Mouse (Mus musculus): Measurements from ENCODE around the gene Ttc36. TPM values are rescaled to one million over a fixed set of nuclear protein-coding genes. Genes with fewer than 3 reads are reported as not detected.

Gene Ttc36
- total RNA-seq (2014; rRNA removed): 1,192 and 1,193 TPM in 2 replicates
- 2,094 and 2,442 TPM in 2 replicates for polyA plus RNA-seq (2012; rRNA removed)

DNA sequence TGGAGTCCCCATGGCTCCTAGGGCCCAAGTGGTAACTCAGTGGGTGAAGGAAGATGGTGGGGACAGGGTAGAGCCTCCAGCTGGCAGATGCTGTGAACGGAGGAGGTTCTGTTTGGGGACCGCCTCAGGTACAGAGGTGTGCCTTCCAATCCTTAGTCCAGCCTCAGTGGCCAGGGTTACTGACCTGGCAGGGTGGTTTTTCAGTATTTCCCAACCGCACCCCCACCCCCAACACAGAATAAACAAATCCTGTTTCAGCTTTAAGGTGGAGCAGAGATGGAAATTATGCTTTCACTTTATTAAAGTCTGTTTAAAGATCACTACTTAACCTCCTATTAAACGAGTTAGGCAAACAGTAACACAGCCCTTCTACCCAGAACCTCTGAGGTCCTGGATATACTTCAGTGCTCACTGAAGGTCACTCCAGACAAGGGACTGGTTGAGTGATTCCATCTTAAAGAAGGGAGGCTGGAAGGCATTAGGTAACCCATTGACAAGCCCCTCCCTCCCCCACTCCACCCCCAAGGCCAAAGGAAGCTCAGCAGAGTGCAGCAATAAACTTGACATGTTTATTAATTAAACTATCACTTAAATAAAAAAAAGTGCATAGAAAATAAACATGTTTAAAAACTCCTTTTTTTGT lies at the start of gene Ttc36:
Gene Ttc36, minus strand, starts transcription at position 265 of the 643 bp plus-strand sequence.
- Histone ChIP-seq H3K79me2 (ENCODE audit: control insufficient read depth, insufficient read depth, low read length) (peaks cover 7% of the 10 kb centered on the region; the same call in 1 of the 2 replicates), H3K4me1 (ENCODE audit: control insufficient read depth, insufficient read depth, low read length) (peaks cover 20% of the 10 kb centered on the region), H3K9ac (ENCODE audit: low read depth, low read length) (peak within 1 kb of the TSS; percentile 70), H3K4me3 (ENCODE audit: insufficient read depth, low read depth, low read length) (peak within 1 kb of the TSS; percentile 58), H3K27ac (replicated peaks; ENCODE audit: insufficient read depth, low read depth, low read length) (peak within 1 kb of the TSS; percentile 91), H3K36me3 (ENCODE audit: control insufficient read depth, insufficient read depth, low read length) (peaks cover 22% of the 10 kb centered on the region; the same call in 1 of the 2 replicates), H3K27me3 (ENCODE audit: control insufficient read depth, insufficient read depth, low read length) (no peaks in the 10 kb centered on the region)
- TF ChIP-seq CTCF (IDR thresholded peaks at IDR 0.05; ENCODE audit: low read depth, low read length): no peak
- peak; percentile 92 for TF ChIP-seq POLR2A (IDR thresholded peaks at IDR 0.05; ENCODE audit: extremely low read depth, insufficient read depth, low read length)
- 15% methylated on average over 4 of the region's 4 CpGs for WGBS
- DNase-seq (ENCODE audit: extremely low read depth, low read depth, low spot score): peak; percentile 95

DNA sequence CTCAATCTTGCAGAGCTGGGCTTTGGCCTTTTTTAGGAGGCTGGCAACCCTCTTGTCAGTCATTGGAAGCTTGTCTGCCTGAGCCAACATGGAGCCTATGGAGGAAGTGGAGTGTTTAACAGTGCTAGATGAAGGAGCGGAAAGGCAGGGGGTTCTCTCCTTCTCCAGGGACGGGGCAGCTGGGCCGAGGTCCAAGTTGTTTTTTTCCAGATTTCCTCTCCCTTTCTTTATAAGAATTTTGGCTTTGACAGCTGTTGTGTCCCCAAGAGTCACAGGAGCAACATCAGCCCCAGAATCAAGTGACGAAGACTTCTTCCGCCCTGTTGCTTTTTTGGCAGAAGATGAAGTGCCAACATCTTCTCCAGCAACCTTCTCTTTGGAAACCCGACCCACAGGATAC lies 44.6 kb upstream of the Ttc36 start:
- no peaks in the 10 kb centered on the region for H3K4me1 ChIP-seq (ENCODE audit: control insufficient read depth, insufficient read depth, low read length)
- no peak overlapping the region for H3K4me3 ChIP-seq (ENCODE audit: insufficient read depth, low read depth, low read length)
- H3K36me3 ChIP-seq (ENCODE audit: control insufficient read depth, insufficient read depth, low read length): peaks cover 64% of the 10 kb centered on the region
- H3K27ac ChIP-seq (replicated peaks; ENCODE audit: insufficient read depth, low read depth, low read length): no peak overlapping the region
- TF ChIP-seq CTCF (IDR thresholded peaks at IDR 0.05; ENCODE audit: low read depth, low read length) (no peak), POLR2A (IDR thresholded peaks at IDR 0.05; ENCODE audit: extremely low read depth, insufficient read depth, low read length) (no peak)
- no peak for DNase-seq (ENCODE audit: extremely low read depth, low read depth, low spot score)
- H3K79me2 ChIP-seq (ENCODE audit: control insufficient read depth, insufficient read depth, low read length): no peaks in the 10 kb centered on the region
- WGBS: 83% methylated on average over 6 of the region's 6 CpGs
- no peaks in the 10 kb centered on the region for H3K27me3 ChIP-seq (ENCODE audit: control insufficient read depth, insufficient read depth, low read length)
- H3K9ac ChIP-seq (ENCODE audit: low read depth, low read length): no peak overlapping the region

DNA sequence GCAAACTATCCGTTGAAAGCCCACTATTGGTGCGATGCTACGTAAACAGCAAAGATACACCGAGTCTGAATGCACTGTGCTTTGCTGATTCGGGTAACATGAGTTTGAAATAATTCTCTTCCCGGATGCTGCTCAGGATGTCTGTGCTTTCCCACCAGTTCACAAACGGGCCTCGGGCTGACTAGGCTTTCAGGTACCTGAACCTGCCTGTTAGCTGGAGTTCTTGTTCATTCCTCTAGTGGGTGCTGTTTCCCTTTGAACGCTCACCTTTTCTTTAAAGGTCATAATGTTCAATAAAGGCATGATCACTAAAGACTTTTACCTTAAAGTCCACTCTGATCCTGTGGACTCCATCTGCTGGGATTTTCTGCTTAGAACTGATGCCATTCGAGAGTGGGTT lies 38.4 kb upstream of the Ttc36 start:
- Histone ChIP-seq H3K9ac (ENCODE audit: low read depth, low read length) (no peak overlapping the region), H3K4me3 (ENCODE audit: insufficient read depth, low read depth, low read length) (no peak overlapping the region), H3K27ac (replicated peaks; ENCODE audit: insufficient read depth, low read depth, low read length) (no peak overlapping the region), H3K36me3 (ENCODE audit: control insufficient read depth, insufficient read depth, low read length) (peaks cover 44% of the 10 kb centered on the region), H3K27me3 (ENCODE audit: control insufficient read depth, insufficient read depth, low read length) (no peaks in the 10 kb centered on the region), H3K79me2 (ENCODE audit: control insufficient read depth, insufficient read depth, low read length) (no peaks in the 10 kb centered on the region), H3K4me1 (ENCODE audit: control insufficient read depth, insufficient read depth, low read length) (no peaks in the 10 kb centered on the region)
- TF ChIP-seq POLR2A (IDR thresholded peaks at IDR 0.05; ENCODE audit: extremely low read depth, insufficient read depth, low read length) (no peak), CTCF (IDR thresholded peaks at IDR 0.05; ENCODE audit: low read depth, low read length) (peak; percentile 50)
- peak; percentile 42 for DNase-seq (ENCODE audit: extremely low read depth, low read depth, low spot score)
- 76% methylated on average over 10 of the region's 10 CpGs for WGBS

DNA sequence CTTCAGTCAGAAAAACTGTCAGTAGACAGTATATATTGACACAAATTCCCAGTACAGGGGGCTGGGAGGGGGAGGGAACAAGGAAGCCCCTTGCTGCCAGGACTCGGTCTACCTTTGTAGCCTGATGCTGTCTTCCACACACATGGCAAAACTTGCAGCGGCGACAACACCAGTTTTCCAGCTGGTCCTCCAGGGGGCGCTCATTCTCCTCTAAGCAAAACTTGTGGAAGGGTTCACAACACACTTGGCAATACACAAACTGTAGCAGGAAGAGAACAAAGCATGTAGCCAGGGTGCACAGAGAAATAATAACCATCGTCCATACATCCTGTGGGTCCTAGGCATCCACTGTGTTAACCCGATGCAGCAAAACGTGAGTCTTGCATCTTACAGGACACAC lies 33.6 kb upstream of the Ttc36 start:
- Histone ChIP-seq H3K27ac (replicated peaks; ENCODE audit: insufficient read depth, low read depth, low read length) (no peak overlapping the region), H3K4me3 (ENCODE audit: insufficient read depth, low read depth, low read length) (no peak overlapping the region), H3K27me3 (ENCODE audit: control insufficient read depth, insufficient read depth, low read length) (no peaks in the 10 kb centered on the region), H3K9ac (ENCODE audit: low read depth, low read length) (no peak overlapping the region), H3K4me1 (ENCODE audit: control insufficient read depth, insufficient read depth, low read length) (no peaks in the 10 kb centered on the region), H3K79me2 (ENCODE audit: control insufficient read depth, insufficient read depth, low read length) (no peaks in the 10 kb centered on the region), H3K36me3 (ENCODE audit: control insufficient read depth, insufficient read depth, low read length) (peaks cover 26% of the 10 kb centered on the region)
- DNase-seq (ENCODE audit: extremely low read depth, low read depth, low spot score): peak; percentile 62
- TF ChIP-seq CTCF (IDR thresholded peaks at IDR 0.05; ENCODE audit: low read depth, low read length): peak; percentile 84
- TF ChIP-seq POLR2A (IDR thresholded peaks at IDR 0.05; ENCODE audit: extremely low read depth, insufficient read depth, low read length): no peak
- 52% methylated on average over 7 of the region's 7 CpGs for WGBS

DNA sequence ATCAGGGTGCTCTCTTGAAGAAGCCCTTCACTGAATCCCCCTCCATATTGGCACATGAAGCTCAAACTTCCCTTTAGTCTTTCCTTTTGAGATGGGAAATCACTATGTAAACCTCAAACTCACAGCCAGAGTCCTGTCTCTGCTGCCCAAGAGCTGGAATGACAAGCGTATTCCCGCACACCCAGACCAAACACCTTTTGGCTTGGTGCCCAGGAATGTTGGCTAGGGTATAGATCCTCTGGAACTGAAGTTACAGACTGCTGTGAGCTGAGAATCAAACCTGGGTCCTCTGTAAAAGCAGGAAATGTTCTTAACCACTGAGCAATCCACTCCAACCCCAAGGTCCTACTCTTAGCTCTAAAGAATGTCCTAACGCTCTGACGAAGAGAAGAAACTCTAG lies 29.5 kb upstream of the Ttc36 start:
- no peak overlapping the region for H3K9ac ChIP-seq (ENCODE audit: low read depth, low read length)
- H3K27ac ChIP-seq (replicated peaks; ENCODE audit: insufficient read depth, low read depth, low read length): no peak overlapping the region
- H3K4me3 ChIP-seq (ENCODE audit: insufficient read depth, low read depth, low read length): no peak overlapping the region
- H3K36me3 ChIP-seq (ENCODE audit: control insufficient read depth, insufficient read depth, low read length): peaks cover 48% of the 10 kb centered on the region
- no peaks in the 10 kb centered on the region for H3K4me1 ChIP-seq (ENCODE audit: control insufficient read depth, insufficient read depth, low read length)
- 59% methylated on average over 4 of the region's 4 CpGs for WGBS
- DNase-seq (ENCODE audit: extremely low read depth, low read depth, low spot score): peak; percentile 28
- H3K27me3 ChIP-seq (ENCODE audit: control insufficient read depth, insufficient read depth, low read length): no peaks in the 10 kb centered on the region
- TF ChIP-seq POLR2A (IDR thresholded peaks at IDR 0.05; ENCODE audit: extremely low read depth, insufficient read depth, low read length): no peak
- TF ChIP-seq CTCF (IDR thresholded peaks at IDR 0.05; ENCODE audit: low read depth, low read length): no peak
- no peaks in the 10 kb centered on the region for H3K79me2 ChIP-seq (ENCODE audit: control insufficient read depth, insufficient read depth, low read length)

DNA sequence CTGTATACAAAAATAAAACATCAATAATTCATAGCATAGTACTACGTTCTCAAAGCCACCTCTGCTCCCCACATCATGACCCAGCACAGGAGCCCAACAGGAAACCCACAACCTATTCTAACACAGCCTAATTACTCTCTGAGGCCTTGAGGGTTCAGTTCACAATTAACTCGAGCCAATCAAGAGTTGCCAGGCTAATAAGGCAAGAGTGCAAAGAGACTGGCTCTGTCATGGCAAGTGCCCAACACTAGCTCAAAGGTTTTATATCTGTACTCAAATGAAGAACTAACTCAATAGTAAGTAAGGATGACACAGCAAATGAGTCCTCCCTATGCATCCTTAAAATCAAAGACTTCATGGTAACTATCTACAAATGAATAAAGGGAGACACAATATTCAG lies 27.6 kb upstream of the Ttc36 start:
- Histone ChIP-seq H3K36me3 (ENCODE audit: control insufficient read depth, insufficient read depth, low read length) (peaks cover 56% of the 10 kb centered on the region), H3K79me2 (ENCODE audit: control insufficient read depth, insufficient read depth, low read length) (no peaks in the 10 kb centered on the region), H3K4me1 (ENCODE audit: control insufficient read depth, insufficient read depth, low read length) (no peaks in the 10 kb centered on the region), H3K9ac (ENCODE audit: low read depth, low read length) (no peak overlapping the region), H3K27ac (replicated peaks; ENCODE audit: insufficient read depth, low read depth, low read length) (no peak overlapping the region), H3K27me3 (ENCODE audit: control insufficient read depth, insufficient read depth, low read length) (no peaks in the 10 kb centered on the region), H3K4me3 (ENCODE audit: insufficient read depth, low read depth, low read length) (no peak overlapping the region)
- no peak for DNase-seq (ENCODE audit: extremely low read depth, low read depth, low spot score)
- TF ChIP-seq CTCF (IDR thresholded peaks at IDR 0.05; ENCODE audit: low read depth, low read length): no peak
- TF ChIP-seq POLR2A (IDR thresholded peaks at IDR 0.05; ENCODE audit: extremely low read depth, insufficient read depth, low read length): no peak
- 81% methylated on average over 2 of the region's 2 CpGs for WGBS

All from liver, adult 2 months (tissue).